Mouse (Mus musculus): Measurements from ENCODE around the gene Fkbp15.

DNA sequence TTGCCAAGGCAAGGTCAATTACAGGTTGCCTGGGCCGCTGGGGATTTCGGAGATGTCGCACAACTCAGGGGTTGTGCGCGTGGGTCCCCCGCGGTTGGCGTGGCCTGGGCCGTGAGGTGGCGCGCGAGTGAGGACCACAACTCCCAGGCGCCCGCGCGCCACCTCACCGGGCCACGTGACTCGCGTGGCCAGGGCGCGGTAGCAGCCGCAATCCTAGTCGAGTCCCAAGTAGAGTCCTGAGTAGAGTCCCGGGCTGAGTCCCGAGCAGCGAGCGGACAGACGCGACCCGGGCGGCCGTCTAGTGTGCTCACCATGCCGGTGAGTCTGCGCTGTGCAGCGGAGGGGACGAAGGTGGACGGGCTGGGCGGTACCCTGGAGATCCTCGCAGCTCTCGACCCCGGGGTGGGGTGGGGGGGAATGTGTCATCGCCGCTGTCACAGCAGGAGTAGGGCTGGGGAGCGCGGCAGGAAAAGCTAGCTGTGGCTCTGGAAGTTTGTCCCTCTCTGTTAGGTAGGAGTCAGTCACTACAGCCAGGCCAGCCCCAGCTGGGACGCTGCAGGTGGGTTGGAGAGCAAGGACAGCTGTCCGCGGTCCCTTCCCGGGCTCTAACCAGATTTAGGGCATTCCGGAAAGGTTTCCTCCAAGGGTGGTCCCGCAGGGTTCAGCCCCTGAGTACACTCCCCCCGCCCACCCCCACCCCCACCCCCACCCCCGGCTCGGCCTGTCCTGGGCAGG lies 73.9 kb downstream of the Fkbp15 start:
- TF ChIP-seq POLR2A (IDR thresholded peaks at IDR 0.05; ENCODE audit: low read depth, low read length), result no peak
- no peak for TF ChIP-seq CTCF (conservative IDR thresholded peaks at IDR 0.05; ENCODE audit: insufficient read depth, insufficient read length, low read depth, low read length)

Measured in kidney, adult 2 months (tissue).